Mouse (Mus musculus): Measurements from ENCODE around the gene Egflam. TPM values are rescaled to one million over a fixed set of nuclear protein-coding genes. Genes with fewer than 3 reads are reported as not detected.

The Egflam gene
- total RNA-seq, 2 experiments from 2014 or later, result not detected

DNA sequence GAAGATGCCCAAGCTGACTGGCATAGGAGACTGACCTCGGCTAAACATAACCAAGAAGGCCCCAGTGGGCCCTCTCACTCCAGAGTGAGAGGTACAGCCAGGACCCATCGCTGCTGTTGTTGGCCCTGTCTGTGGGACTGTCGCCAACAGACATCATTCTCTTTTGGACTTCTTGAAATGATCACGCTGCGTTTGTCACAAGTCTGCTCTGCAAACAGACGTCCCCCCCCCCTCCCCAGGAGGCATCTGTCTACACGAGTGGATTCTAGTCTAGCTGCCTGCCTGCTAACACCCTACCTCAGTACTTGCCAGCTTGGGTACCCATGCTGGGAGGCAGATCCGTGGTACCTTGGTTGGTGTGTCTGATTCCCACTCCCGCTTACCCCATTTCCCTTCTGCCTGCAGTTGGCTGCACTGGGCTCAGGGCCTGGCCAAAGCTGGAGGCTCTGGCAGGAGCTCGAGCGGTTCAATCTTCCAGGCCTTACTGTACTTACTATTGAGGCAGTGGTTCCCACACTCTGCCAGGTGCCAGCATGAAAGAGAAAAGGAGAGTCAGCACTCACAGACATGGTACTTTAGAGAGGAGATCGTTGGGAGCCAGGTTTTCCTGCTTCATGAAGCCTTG is 173.9 kb downstream of the Egflam start:
- no peak for ATAC-seq (replicated peaks; ENCODE audit: poor library complexity, severe bottlenecking)

DNA sequence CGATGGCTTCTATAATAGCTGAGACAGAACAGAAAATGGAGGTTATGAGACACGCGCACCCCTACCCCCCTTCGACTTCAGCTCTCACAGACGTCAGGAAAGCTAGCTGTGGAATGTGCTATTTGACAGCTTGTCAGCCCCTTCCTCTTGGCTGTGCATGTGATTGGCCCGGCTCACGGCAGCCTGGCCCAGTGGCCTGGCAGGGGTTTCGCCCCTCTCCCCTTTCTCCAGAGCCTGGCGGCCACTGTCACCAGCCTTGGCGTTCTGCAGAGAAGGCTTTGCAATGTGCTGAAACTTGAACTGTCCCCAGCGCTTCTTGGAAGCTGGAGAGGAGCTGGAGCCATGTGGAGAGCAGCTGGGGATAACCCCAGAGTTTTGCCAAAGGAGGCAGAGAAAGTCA is 175.4 kb downstream of the Egflam start:
- ATAC-seq (replicated peaks; ENCODE audit: poor library complexity, severe bottlenecking), result no peak

DNA sequence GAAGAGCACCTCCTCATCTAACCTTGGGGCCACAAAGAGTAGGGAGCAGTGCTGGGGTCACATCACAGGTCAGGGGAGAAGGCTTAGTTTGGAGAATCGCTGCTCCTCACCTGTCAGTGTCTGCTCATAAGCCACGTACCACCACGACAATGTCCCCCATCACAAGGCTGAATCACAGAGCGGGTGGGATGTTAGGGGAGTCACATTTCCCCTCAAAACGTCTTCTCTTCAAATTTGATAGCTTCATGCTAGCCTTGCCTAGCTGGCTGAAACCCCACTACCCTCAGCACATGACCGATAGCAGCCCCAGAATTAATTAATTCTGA is 181.0 kb downstream of the Egflam start:
- no peak for ATAC-seq (replicated peaks; ENCODE audit: poor library complexity, severe bottlenecking)

DNA sequence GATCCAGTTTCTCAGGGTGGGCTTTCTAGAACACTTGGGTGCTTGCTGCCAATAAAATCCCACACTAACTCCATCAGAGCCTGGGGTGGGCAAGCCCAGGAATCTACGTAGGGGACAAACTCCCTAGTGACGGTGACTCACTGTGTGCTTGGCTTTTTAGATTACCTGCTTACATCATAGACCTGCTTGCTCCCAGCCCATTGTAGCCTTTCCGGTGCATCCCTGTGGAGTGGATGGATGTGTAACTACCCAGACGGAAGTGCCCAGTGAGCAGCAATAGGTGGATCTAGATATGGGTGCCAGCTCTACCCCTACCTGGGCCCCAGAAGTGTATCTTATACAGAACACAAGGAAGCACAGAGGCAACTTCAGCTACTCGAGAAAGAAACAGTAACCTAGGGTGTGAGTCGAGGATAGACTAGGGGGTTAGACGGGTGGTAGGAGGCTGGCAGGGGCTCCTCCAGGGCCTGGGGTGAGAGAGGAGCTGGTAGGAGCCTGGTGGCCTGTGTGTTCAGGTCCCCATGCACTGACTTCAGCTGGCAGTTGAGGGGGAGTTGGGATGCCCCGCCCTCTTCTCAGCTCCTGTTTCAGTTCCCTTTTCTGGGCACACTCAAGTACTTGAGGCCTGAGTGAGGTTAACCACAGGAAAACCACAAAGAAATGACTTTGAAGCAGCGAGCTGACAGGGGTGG is 181.5 kb downstream of the Egflam start:
- ATAC-seq (replicated peaks; ENCODE audit: poor library complexity, severe bottlenecking), result peak; percentile 93

DNA sequence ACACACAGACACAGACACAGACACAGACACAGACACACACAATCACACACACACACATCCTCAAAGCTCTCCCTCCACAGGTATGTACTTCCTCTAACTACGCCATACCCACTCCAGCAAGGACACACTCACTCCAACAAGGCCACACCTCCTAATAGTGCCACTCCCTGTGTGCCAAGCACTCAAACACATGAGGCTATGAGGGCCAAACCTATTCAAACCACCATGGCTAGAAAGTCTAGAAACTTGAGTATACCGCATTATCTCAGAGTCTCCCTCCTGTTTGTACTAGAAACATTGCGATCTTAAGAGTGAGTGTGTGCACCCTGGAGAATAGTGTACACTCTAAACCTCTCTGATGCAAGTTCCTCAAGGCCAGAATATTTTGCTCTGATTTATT is 182.3 kb downstream of the Egflam start:
- ATAC-seq (replicated peaks; ENCODE audit: poor library complexity, severe bottlenecking), result no peak

DNA sequence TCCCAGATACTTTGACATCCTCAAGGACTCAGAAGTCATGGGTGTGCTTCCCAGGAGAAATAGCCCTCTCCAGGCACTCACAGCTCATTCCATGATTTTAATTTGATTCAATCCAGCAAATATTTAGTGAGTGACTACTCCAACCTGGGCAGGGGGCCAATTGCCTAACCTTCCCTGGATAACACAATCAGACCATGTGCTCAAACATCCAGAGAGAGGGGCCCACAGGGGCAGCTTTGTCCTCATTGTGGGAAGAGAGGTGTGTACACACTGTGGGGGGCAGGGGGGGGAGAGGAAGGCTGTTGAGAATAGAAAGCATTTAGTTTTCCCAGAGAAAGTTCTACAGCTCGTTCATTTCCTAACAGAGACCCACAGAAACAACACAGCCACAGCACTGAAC is 184.5 kb downstream of the Egflam start:
- ATAC-seq (replicated peaks; ENCODE audit: poor library complexity, severe bottlenecking), result no peak

DNA sequence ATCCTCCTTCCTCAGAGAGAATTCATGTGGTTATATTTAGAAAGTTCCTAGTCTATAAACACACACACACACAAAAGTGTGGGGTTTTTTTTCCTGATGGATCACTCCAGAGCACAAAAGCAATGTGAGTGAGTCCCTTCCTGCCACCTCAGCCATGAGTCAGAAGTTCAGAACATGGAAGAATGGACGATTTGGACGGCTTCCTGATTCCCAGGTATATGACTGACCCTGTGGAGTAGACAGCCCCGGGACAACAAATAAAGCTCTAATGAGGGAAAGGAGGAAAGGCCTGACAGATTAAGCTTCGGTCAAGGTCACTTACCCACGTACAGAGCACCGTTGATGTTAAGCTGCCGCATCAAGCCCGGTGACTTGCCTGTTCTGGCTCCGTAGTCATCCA is 190.0 kb downstream of the Egflam start:
- ATAC-seq (replicated peaks; ENCODE audit: poor library complexity, severe bottlenecking), result no peak

DNA sequence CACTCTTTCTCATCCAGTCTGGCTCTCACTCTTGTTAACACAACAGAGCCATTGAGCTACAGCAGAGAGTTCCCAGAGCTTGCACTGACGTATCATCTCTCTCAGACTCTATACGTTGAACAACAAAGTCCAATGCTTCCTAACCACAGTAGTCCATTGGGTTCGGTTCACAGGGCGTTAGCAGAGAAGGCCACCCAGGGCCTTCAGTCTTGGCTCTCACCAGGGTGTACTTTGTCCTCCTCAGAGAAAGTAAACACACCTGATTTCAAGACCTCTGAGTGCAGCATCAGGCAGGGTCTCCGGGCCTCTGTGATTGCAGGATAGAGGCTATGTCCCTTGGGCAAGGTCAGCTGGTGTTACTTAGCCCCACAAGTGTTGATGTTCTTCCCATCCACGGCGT is 190.9 kb downstream of the Egflam start:
- ATAC-seq (replicated peaks; ENCODE audit: poor library complexity, severe bottlenecking), result no peak

DNA sequence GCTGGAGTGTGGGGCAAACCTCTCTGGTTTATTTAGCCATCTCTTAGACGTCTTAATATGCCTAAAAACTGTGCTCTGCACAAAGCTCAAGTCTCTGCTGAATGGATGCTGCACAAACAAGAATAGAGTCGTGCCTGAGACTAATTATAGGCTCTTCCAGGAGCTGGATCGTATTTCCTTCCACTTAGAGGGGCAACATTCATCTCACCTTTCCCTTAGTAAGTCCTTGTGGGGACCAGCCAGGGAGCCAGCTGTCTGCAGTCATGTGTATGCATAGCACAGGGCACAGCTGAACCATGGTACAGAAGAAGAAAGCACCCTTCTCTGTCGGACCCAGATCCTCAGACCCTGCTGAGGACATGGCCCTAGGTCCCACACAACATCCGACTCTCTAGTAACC is 192.1 kb downstream of the Egflam start:
- ATAC-seq (replicated peaks; ENCODE audit: poor library complexity, severe bottlenecking), result no peak

DNA sequence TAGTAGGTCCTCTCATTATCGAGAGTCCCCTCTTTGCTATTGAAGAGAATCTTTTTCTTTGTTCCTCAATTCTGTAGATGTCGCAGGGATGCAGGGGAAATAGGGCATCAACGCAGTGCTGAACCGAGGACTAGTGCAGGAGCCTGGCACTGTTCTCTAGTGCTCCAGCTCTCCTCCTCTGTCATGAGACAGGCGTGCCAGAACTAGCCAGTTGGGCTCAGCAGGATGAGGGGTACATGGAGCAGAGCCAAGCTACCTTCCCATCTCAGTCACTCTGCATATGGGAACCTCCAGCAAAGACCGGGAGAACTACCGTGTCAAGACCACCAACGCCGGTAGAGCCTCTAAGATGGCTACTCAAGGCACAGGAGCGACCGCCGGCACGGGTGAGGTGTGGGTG is 193.3 kb downstream of the Egflam start:
- no peak for ATAC-seq (replicated peaks; ENCODE audit: poor library complexity, severe bottlenecking)

DNA sequence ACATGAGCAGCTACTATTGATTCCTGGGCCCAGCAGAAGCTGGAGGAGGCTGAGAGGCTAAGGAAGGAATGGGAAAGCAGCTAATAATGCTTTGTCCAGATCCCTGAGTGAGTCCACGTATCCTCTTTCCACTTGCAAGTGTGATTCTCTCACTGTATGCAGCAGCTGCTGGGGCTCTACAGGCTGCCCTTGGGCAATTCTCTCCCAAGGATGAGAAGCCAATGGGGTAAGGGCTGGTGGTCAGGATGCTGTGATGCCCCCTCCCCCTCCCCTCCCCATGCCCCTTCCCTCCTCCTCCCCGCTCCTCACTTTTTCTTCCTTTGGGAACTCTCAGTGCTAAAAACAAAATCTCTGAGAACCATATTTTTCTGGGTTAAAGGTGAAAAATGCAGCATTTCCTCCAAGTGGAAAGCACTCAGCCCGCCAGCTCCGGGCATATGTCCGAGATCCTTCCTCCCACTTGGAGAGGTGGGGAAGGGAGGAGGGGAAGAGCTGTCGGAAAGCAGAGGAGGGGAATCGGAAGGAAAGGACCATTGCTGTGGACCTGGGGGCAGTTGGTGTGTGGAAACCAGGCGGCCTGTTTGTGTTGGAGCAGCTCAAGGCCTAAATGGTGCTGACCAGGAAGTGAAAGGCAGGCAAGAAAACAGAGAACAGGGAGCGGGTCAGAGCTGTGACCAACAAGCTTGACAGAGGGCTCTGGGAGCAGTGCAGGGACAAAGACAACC is 194.4 kb downstream of the Egflam start:
- no peak for ATAC-seq (replicated peaks; ENCODE audit: poor library complexity, severe bottlenecking)

DNA sequence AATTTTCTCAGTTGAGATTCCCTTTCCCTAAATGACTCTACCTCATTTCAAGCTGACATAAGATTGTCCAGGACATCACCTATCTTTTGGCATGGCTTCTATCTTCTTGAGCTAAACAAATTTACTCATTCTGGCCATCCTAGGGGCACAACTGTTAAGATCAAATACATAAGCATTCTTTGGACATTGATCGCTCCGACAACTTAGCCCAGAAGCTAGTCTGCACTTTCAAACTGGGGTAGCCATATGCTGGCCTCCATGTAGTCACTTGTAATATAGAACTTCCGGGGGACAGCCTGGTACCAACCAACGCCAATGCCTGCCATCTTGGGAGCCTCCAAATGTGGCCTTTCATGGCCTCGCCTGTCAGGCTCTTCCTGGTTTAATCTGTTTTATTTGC is 195.2 kb downstream of the Egflam start:
- ATAC-seq (replicated peaks; ENCODE audit: poor library complexity, severe bottlenecking), result no peak

DNA sequence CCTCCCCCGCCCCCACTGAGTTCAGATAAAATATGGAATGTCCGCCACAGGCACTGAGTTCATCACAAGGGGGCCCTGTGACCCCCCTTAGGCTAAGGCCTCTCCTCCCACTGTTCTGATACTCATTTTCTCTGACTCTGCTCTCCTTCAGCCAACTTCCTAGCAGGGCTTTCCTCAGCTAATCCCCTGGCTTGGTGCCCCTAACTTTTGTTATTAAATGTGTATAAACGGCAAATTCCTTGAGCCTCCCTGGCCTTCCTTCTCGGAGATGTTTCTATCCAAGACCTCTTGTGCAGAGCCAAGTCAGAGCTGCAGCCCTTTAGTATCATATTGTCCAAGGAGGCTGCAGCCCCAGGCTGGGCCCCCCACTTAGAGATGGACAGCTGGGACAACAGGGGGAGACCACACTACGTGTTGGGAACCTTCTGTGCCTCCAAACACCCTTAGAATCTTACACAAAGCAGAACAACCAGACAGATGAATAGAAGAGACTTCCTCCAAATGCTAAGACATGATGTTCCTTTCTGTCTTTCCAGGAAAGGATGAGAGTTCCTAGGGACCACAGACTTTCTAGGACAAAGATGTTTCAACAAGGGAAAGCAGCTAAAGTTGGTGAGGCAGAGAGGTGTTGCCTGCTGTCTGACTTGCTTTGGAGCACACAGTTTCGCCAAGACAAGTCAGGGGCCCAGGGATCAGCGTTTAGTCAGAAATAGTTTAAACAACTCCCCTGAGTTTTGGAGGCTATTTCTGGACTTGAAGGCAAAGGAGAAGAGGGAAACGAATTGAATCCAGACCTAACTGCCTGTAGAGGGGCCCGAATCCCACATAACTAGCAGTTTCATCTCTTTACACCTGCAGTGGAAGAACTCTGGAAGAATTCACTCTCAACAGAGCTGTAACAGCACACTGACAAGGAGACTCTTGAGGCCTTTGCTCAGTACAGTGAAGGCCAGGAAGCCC is 196.5 kb downstream of the Egflam start:
- ATAC-seq (replicated peaks; ENCODE audit: poor library complexity, severe bottlenecking), result no peak

DNA sequence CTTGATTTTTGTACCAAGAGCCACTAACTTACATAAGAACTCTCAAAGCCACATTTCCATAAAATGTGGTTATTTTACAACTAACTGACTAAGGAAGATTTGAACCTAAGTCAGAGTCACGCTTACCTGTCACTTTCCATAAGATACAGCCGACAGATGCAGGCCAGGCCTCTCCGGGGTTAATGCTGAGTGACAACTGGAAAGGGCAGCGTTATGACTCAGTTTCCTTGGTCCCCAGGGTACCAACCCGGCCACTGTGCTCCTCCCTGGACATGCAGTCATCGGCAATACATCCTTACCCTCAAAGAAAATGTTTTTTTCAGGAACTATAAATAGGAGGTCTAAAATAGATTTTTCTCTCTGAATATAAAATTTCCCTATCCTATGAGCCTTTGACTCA is 197.9 kb downstream of the Egflam start:
- no peak for ATAC-seq (replicated peaks; ENCODE audit: poor library complexity, severe bottlenecking)

DNA sequence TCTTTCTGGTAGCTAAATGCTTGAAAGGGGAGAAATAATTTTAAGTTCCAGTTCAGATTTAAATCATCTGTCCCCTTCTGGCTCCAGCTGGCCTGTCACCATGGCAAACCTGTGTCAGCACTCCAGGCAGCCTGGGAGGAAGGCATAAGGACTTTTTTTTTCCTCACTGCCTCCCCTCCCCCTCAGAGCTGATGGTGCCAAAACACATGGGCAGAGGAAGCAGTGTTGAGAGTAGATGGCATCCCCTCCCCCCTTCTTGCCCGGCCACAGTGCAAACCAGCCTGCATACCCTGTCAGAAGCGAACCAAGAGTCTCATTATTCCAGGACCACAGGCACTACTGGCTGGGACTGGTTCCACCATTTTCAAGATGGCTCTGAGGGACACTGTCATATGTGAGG is 199.4 kb downstream of the Egflam start:
- no peak for ATAC-seq (replicated peaks; ENCODE audit: poor library complexity, severe bottlenecking)

DNA sequence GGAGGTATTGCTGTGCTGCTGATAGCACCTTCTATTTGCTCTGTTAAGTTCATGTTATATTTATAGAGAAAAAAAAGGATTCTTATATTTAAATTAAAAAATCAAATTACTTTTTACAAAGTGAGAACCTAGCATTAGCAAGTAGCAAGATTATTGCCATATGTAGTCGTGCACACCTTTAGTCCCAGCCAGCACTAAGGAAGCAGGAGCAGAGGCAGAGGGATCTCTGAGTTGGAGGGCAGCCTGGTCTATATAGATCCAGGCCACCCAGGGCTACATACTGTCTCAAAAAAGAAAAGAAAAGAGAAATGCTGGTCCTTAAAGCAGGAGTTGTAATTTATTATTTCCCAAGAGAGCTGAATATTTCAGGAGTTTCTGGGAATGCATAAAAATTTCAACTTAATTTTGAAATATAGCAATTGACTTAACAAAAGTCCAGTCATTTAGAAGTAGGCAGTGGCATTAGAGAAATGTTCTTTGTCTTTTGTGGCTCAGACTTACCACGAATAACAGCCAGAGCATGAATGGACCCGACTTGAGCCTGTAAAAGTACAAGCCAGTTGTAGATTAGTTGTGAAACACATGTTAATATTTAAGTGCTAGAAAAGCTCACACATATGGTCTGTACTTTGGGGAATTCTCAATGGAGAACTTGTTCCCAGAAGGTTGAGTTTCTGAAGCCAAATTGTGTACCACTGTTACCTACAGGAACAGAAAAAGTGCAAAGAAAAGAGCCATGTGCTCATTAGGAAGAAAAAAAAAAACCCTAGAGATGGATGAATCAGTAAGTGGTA is 200.3 kb downstream of the Egflam start:
- no peak for ATAC-seq (replicated peaks; ENCODE audit: poor library complexity, severe bottlenecking)

DNA sequence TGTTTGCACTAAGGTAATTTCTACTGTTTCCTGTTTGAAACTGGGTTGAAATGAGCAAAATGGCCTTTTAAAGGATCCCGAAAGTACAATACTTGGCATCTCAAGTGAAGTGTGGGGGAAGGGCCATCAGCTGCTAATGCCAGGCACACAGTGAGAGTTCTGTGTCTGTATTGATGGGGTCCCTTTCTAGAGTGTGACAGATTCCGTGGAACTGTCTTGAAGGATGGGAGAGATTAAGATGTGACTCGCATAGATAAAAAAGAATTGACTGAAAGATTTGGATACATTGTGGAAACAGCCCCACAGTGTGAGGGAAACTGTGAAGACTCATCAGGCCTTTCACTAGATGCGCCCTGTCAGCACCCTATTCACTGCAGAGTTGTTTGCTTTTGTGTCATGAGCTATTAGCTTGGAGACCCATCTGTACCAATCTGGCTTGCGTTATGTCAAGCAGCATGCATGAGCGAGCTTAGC is 203.4 kb downstream of the Egflam start:
- ATAC-seq (replicated peaks; ENCODE audit: poor library complexity, severe bottlenecking), result no peak

DNA sequence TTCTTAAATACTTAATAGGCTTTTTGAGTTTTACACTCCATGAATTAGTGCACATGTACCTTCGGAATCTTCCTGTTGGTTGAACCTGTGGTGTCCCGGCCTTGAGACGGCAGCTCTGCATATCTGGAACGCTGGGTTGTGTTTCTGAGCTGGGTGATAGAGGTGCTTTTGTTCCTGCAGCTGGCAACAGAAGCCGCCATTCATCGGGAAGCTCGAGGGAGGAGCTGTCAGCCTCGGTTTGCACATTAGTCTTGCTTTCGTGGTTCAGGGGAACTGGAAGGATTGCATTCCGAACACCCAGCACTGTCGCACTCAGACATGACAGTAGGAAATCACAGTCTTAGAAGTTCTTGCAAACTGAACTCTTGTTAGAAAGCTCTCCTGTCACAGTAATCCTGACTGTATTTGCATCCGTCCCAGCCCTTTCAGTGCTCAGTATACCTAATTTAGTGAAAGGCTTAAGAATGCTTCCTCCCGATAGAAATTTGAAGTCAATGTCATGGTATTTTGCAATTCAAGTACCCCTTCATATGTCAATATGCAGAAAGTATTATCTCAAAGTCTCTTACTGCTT is 204.0 kb downstream of the Egflam start:
- ATAC-seq (replicated peaks; ENCODE audit: poor library complexity, severe bottlenecking), result no peak

DNA sequence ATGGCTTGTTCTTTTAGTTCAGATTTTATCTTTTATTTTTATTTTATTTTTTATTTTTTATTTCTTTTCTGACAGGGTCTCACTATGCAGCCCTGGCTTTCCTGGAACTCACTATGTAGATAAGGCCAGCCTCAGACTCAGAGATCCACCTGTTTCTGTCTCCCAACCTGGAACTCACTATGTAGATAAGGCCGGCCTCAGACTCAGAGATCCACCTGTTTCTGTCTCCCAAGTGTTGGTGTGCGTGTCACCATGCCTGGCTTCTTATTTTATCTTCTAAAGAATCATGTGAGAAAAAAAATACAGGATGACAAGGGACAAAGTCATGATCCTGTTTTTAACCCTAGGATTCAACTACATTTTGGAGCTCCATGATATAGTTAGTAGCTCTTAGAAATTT is 205.6 kb downstream of the Egflam start:
- no peak for ATAC-seq (replicated peaks; ENCODE audit: poor library complexity, severe bottlenecking)

DNA sequence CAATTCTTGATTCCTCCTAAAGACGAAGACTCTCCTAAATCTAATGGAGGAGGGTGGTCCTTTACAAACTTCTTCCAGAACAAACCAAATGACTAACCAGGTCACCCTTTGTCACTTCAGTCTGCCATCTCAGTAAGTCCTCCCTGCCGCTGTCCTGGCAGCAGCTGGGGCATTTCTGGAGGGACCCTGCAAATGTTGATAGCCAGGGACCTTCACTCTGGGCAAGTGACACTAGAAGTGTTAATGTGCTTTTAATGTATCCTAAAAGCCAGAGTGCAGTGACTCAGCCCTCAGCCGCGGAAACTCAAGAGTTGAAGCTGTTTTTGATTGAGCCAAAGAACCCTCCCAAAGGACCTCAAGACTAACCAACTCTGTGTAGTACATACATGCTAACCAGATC is 207.1 kb downstream of the Egflam start:
- ATAC-seq (replicated peaks; ENCODE audit: poor library complexity, severe bottlenecking), result no peak
